17 mouse cellular contexts compared by ENCODE assay signal in the genomic region with DNA sequence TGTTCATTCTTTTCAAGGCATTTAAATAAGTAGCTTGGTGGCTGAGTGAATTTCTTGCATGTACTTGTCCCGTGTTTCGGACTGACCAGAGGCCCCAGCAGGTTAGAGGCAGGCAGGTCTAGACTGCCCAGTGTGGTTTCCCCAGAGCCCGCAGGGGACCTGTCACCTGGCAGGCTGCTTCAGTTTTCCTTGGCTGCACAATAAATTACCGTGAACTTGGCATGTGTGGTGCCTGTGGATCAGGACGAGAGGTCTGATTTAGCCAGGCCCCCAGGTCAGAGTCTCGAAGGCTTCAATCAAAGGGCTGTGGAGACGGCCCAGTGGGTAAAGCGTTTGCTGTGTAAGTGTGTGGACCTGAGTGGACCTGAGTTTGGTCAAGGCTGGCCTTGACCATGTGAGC. TPM values are rescaled to one million over a fixed set of nuclear protein-coding genes. Genes with fewer than 3 reads are reported as not detected.
DNase-seq lines count a peak whose midpoint lies in the region; ATAC-seq and TF ChIP-seq lines count a peak whose summit lies in the region.
"Had no signal": no experiment of that assay in that cellular context is flagged by ENCODE, and none has a peak within 500 bp of the region (broad histone marks: within the 10 kb centered on the region; RNA-seq: fewer than 3 reads in every experiment).

No protein-coding gene starts in this region.

- TF ChIP-seq CTCF in left cerebral cortex, adult 2 months (IDR thresholded peaks at IDR 0.05) = no peak

- 74% methylated on average over 8 of the region's 8 CpGs for WGBS in heart, embryonic 12.5 days
- WGBS in embryonic facial prominence, embryonic 10.5 days = 75% methylated on average over 8 of the region's 8 CpGs

- H3K36me3 ChIP-seq in heart, embryonic 12.5 days = no peaks in the 10 kb centered on the region
- H3K36me3 ChIP-seq in embryonic facial prominence, embryonic 10.5 days (replicated peaks) = no peaks in the 10 kb centered on the region
- H3K36me3 ChIP-seq: hindbrain, embryonic 13.5 days; limb, embryonic 15.5 days had no signal

- no peak overlapping the region for H3K27ac ChIP-seq in heart, embryonic 12.5 days (ENCODE audit: poor library complexity, severe bottlenecking)
- peak overlapping the region; percentile 58 for H3K27ac ChIP-seq in embryonic facial prominence, embryonic 10.5 days (replicated peaks)
- no peak overlapping the region for H3K27ac ChIP-seq in left cerebral cortex, adult 2 months
- H3K27ac ChIP-seq: hindbrain, embryonic 13.5 days; kidney, postnatal 0 days; limb, embryonic 15.5 days had no signal

- no peak overlapping the region for H3K4me2 ChIP-seq in heart, embryonic 12.5 days
- H3K4me2 ChIP-seq: hindbrain, embryonic 13.5 days; limb, embryonic 15.5 days; lung, embryonic 14.5 days had no signal

- H3K4me1 ChIP-seq in heart, embryonic 12.5 days (replicated peaks) = peaks cover 52% of the 10 kb centered on the region
- peaks cover 75% of the 10 kb centered on the region for H3K4me1 ChIP-seq in embryonic facial prominence, embryonic 10.5 days
- H3K4me1 ChIP-seq: megakaryocyte, embryonic 14.5 days had no signal

- intact Hi-C loops in left cerebral cortex, adult 2 months (cut with DNase I) = no loop called here

- peaks cover 5% of the 10 kb centered on the region; the same call in 1 of the 2 replicates for H3K27me3 ChIP-seq in heart, embryonic 12.5 days (replicated peaks)
- no peaks in the 10 kb centered on the region for H3K27me3 ChIP-seq in embryonic facial prominence, embryonic 10.5 days (replicated peaks; ENCODE audit: low read depth, poor library complexity, severe bottlenecking)
- H3K27me3 ChIP-seq: limb, embryonic 15.5 days had no signal

- ATAC-seq in heart, embryonic 12.5 days (ENCODE audit: insufficient number of reproducible peaks, low FRiP score) = no peak
- ATAC-seq: CD4-positive, CD25-positive, alpha-beta regulatory T cell, adult 4 months had no signal

- DNase-seq in heart, adult 8-10 months (ENCODE audit: low spot score) = no peak
- DNase-seq in embryonic facial prominence, embryonic 10.5 days (ENCODE audit: low spot score) = no peak
- DNase-seq in fat pad, adult 2 months (ENCODE audit: extremely low read depth, low read depth, low spot score) = peak; percentile 50
- DNase-seq in kidney, postnatal 25 days = peak; percentile 74 to 92
- DNase-seq in lung, postnatal 25 days (ENCODE audit: low spot score) = no peak
- DNase-seq in embryo, embryonic 10.5 days (ENCODE audit: low spot score) = no peak
- no peak for DNase-seq in left cerebral cortex, adult 2 months (ENCODE audit: extremely low spot score in 1 of 2, low spot score in 2 of 2)
- DNase-seq: cerebellum, adult 11-12 months; gastrocnemius, postnatal 14 days; lung, embryonic 14.5 days; thymus, adult 18-20 months had no signal

- peak overlapping the region; percentile 39; the same call in 1 of the 2 replicates for H3K9ac ChIP-seq in heart, embryonic 12.5 days
- H3K9ac ChIP-seq: hindbrain, embryonic 13.5 days; limb, embryonic 15.5 days; lung, embryonic 14.5 days had no signal

- no peak overlapping the region for H3K4me3 ChIP-seq in heart, embryonic 12.5 days
- no peak overlapping the region for H3K4me3 ChIP-seq in embryonic facial prominence, embryonic 10.5 days
- H3K4me3 ChIP-seq in left cerebral cortex, adult 2 months = no peak overlapping the region
- H3K4me3 ChIP-seq: hindbrain, embryonic 13.5 days; limb, embryonic 15.5 days had no signal

- peaks cover 3% of the 10 kb centered on the region; the same call in 1 of the 2 replicates for H3K9me3 ChIP-seq in heart, embryonic 12.5 days (replicated peaks)
- H3K9me3 ChIP-seq in embryonic facial prominence, embryonic 10.5 days = peaks cover 4% of the 10 kb centered on the region; the same call in 1 of the 2 replicates
- H3K9me3 ChIP-seq: hindbrain, embryonic 13.5 days; limb, embryonic 15.5 days had no signal

RNA-seq across cellular contexts. Expression of a gene that starts 35.4 kb away (rescaled TPM):
- 136 and 137 TPM in 2 replicates for polyA plus RNA-seq in heart, embryonic 12.5 days (2016; fragmentation: Nextera tagmentation; extraction: Ambion mirVana)
- total RNA-seq in heart, adult 8-10 months (2022) = 10 to 100 TPM; 35.9 to 47.8 (median 41.1) TPM
- polyA plus RNA-seq in embryonic facial prominence, embryonic 10.5 days (2016; fragmentation: Nextera tagmentation; extraction: Ambion mirVana) = 115 and 131 TPM in 2 replicates
- total RNA-seq in left cerebral cortex, adult 2 months (2021) = 100 to 1,000 TPM; 100 to 102 TPM

Comparison
In these comparisons a context has a peak if more than half of its experiments do, and no peak if none do; other contexts are left out.
1. DNase-seq: peak in fat pad, adult 2 months (single experiment) and kidney, postnatal 25 days (2 of 2); none in heart, adult 8-10 months (single experiment), embryonic facial prominence, embryonic 10.5 days (single experiment), lung, postnatal 25 days (single experiment), embryo, embryonic 10.5 days (single experiment) and left cerebral cortex, adult 2 months (0 of 2).